Mouse (Mus musculus) layer of hippocampus, postnatal 36 days (tissue): ENCODE measurements around the gene Ranbp3. TPM values are rescaled to one million over a fixed set of nuclear protein-coding genes. Genes with fewer than 3 reads are reported as not detected.

Experiments
- total RNA-seq, 2 experiments: library from RNA; stranded (reverse); gene quantifications; 2 replicates each; pipeline ENCODE4 v1.2.3; 2021

Ranbp3 gene
- total RNA-seq, 2 experiments from 2014 or later, result 86.7 to 88.3 TPM

Other genes with a start within 250 kb of the Ranbp3 start
- 100 to 1,000 TPM; 657 to 686 TPM for gene Ptprs, start 196.8 kb upstream of the Ranbp3 start, total RNA-seq
- not detected for gene Znrf4, start 160.9 kb upstream of the Ranbp3 start, total RNA-seq
- 1 to 10 TPM; 3.3 to 5.4 TPM for gene Gm20219, start 118.9 kb upstream of the Ranbp3 start, total RNA-seq
- gene Safb2, start 88.7 kb upstream of the Ranbp3 start, total RNA-seq, result 100 to 1,000 TPM; 142 to 174 TPM
- 100 to 1,000 TPM; 178 to 183 TPM for gene Safb, start 88.5 kb upstream of the Ranbp3 start, total RNA-seq
- gene 2410015M20Rik, start 63.5 kb upstream of the Ranbp3 start, total RNA-seq, result 100 to 1,000 TPM; 123 to 131 TPM
- 100 to 1,000 TPM; 358 to 400 TPM for gene Rpl36, start 59.9 kb upstream of the Ranbp3 start, total RNA-seq
- gene Lonp1, start 46.4 kb upstream of the Ranbp3 start, total RNA-seq, result 10 to 100 TPM; 58.7 to 59.4 TPM
- gene Catsperd, start 45.2 kb upstream of the Ranbp3 start, total RNA-seq, result under 1 TPM; 0.82 to 0.91 TPM
- gene Ndufa11, start 44.5 kb downstream of the Ranbp3 start, total RNA-seq, result 100 to 1,000 TPM; 213 to 221 TPM
- gene Vmac, start 44.7 kb downstream of the Ranbp3 start, total RNA-seq, result 10 to 100 TPM; 10.4 to 14.2 TPM
- gene Nrtn, start 84.2 kb downstream of the Ranbp3 start, total RNA-seq, result 1 to 10 TPM; 2.8 to 3.9 TPM
- 10 to 100 TPM; 68.6 to 71.1 TPM for gene Dus3l, start 91.5 kb downstream of the Ranbp3 start, total RNA-seq
- 1 to 10 TPM; 1.4 to 1.5 TPM for gene Prr22, start 97.0 kb downstream of the Ranbp3 start, total RNA-seq
- 1 to 10 TPM; 5.0 TPM for gene Rfx2, start 157.7 kb downstream of the Ranbp3 start, total RNA-seq
- not detected for gene Acsbg2, start 201.2 kb downstream of the Ranbp3 start, total RNA-seq
- under 1 TPM; 0.17 to 0.23 TPM for gene 1700061G19Rik, start 202.2 kb downstream of the Ranbp3 start, total RNA-seq